Mouse (Mus musculus) ES-E14 (cell line): ENCODE measurements at regions not wholly inside any gene's neighbourhood (a gene's known extent, or its start where the extent isn't known, plus 50 kb on each side); places are given as distances from the start of the nearest gene placed in this dataset.

Source experiments
- HCFC1 ChIP-seq: IDR thresholded peaks from 2 replicates; pipeline ENCODE4 v1.6.1; 2012; ENCODE audit warnings: low read length, inconsistent platforms, borderline replicate concordance; ENCODE audit not compliant: insufficient read depth
- ZC3H11A ChIP-seq: IDR thresholded peaks from 2 replicates; pipeline ENCODE4 v1.6.1; 2012; ENCODE audit warnings: low read depth, mild to moderate bottlenecking, inconsistent platforms, low read length, borderline replicate concordance

DNA sequence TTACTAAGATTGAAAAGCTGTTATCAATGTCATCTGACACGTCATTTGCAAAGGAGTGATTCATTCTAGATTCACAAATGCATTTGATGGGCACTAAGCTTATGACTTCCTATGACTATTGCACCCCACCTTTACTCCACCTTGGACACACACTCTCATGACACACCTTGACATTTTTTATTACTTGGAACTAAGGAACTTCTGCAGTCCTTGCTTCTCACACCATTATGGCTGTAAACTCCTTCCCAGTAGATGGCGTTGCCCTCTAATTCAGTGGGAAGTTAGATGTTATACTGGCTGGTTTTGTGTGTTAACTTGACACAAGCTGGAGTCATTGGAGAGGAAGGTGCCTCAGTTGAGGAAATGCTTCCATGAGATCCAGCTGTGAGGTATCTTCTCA is 78.8 kb upstream of the Ccdc71l start:
- TF ChIP-seq HCFC1 (no peak), ZC3H11A (no peak)
